Mouse (Mus musculus): ENCODE measurements at regions not wholly inside any gene's neighbourhood (a gene's known extent, or its start where the extent isn't known, plus 50 kb on each side); places are given as distances from the start of the nearest gene placed in this dataset.
A peak's percentile ranks its signal among the peaks of the same experiment; 100 is the strongest.

- TF ChIP-seq CTCF (IDR thresholded peaks at IDR 0.05; ENCODE audit: control insufficient read depth, insufficient read depth, insufficient read length) (no peak), USF1 (IDR thresholded peaks at IDR 0.05; ENCODE audit: low read depth) (no peak), MYOD1 (IDR thresholded peaks at IDR 0.05; ENCODE audit: control insufficient read depth, insufficient read length, low read depth) (no peak), MAX (IDR thresholded peaks at IDR 0.05) (no peak), CEBPB (IDR thresholded peaks at IDR 0.05; ENCODE audit: low read depth) (peak; percentile 80), FOSL1 (IDR thresholded peaks at IDR 0.05; ENCODE audit: insufficient read depth, low read length, poor library complexity, severe bottlenecking) (no peak)
These were observed 240.1 kb downstream of the Cyp26b1 start for GRCm38 (mm10) chr6:84353425-84354220.

Measured in C2C12 (cell line).